Mouse (Mus musculus) bone marrow, adult 2 months (tissue): ENCODE measurements at regions not wholly inside any gene's neighbourhood (a gene's known extent, or its start where the extent isn't known, plus 50 kb on each side); places are given as distances from the start of the nearest gene placed in this dataset.

Source experiments
- CTCF ChIP-seq: fragments of 200-500 bp; IDR thresholded peaks from 2 replicates; pipeline ENCODE4 v1.5.1; 2011; ENCODE audit warnings: low read length, control low read depth; ENCODE audit not compliant: control insufficient read depth, insufficient read depth
- POLR2A ChIP-seq: fragments of 200-500 bp; IDR thresholded peaks from 2 replicates; pipeline ENCODE4 v1.6.1; 2011; ENCODE audit warnings: low read depth, mild to moderate bottlenecking, control low read depth, low read length, borderline replicate concordance; ENCODE audit not compliant: control insufficient read depth

DNA sequence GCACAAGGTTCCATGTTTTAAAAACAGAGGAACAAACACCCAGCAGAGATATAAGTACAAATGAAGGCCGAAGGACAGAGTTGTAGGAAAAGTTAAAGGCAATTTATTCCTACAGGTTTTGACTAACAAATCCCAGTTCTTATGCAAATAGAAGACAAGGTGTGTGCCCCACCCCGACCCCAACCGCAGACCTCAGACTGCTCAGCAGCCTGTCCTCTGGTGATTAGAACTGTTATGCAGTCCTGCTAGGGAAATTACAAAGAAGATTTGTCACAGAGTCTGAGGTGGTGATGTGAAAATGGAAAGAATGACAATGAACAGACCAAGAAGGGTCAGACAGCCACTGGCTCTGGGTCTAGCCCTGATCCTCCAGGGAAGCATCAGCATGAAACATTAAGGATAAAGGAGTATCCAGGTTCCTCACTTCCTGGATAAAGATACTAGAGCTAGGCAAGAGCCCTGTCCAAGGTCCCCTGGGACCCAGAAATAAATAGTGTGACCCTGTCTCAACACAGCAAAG lies 131.4 kb upstream of the Mpped2 start:
- TF ChIP-seq CTCF (no peak), POLR2A (no peak)
